Mouse (Mus musculus) heart, embryonic 11.5 days (tissue): Measurements from ENCODE around the gene Ccser1. TPM values are rescaled to one million over a fixed set of nuclear protein-coding genes. Genes with fewer than 3 reads are reported as not detected.
A peak's percentile ranks its signal among the peaks of the same experiment; 100 is the strongest.

Experiments used
- ATAC-seq: fragments of 200-750 bp; cut with Nextera tagmentation; replicated peaks from 2 replicates; pipeline ENCODE4 v1.8.0; 2017; ENCODE audit warnings: moderate library complexity; ENCODE audit not compliant: insufficient number of reproducible peaks, low FRiP score, low TSS enrichment
- H3K27ac ChIP-seq: fragments of 300-500 bp; sonication (generic); 2 replicates; pipeline ENCODE4 v1.5.1; 2014; ENCODE audit warnings: mild to moderate bottlenecking, low read depth, low read length
- H3K27me3 ChIP-seq: fragments of 300-500 bp; sonication (generic); 2 replicates; pipeline ENCODE4 v1.6.1; 2014; ENCODE audit warnings: mild to moderate bottlenecking, low read length, mixed read lengths; ENCODE audit not compliant: control insufficient read depth, insufficient read depth
- H3K36me3 ChIP-seq: fragments of 300-500 bp; sonication (generic); 2 replicates; pipeline ENCODE4 v1.6.1; 2014; ENCODE audit warnings: mild to moderate bottlenecking, low read length, moderate library complexity, mixed read lengths; ENCODE audit not compliant: control insufficient read depth, insufficient read depth
- H3K4me1 ChIP-seq: fragments of 300-500 bp; sonication (generic); 2 replicates; pipeline ENCODE4 v1.6.1; 2014; ENCODE audit warnings: low read length; ENCODE audit not compliant: control insufficient read depth, insufficient read depth
- H3K4me2 ChIP-seq: fragments of 300-500 bp; sonication (generic); 2 replicates; pipeline ENCODE4 v1.6.1; 2014; ENCODE audit warnings: mild to moderate bottlenecking, moderate library complexity
- H3K4me3 ChIP-seq: fragments of 300-500 bp; sonication (generic); 2 replicates; pipeline ENCODE4 v1.5.1; 2014; ENCODE audit warnings: low read depth, low read length
- H3K9ac ChIP-seq: fragments of 300-500 bp; sonication (generic); 2 replicates; pipeline ENCODE4 v1.6.1; 2014; ENCODE audit warnings: mild to moderate bottlenecking, low read depth, low read length, moderate library complexity
- H3K9me3 ChIP-seq: fragments of 300-500 bp; sonication (generic); replicated peaks from 2 replicates; pipeline ENCODE4 v1.6.1; 2016; ENCODE audit warnings: low read length; ENCODE audit not compliant: control insufficient read depth
- WGBS: fragments of 180-500 bp; shearing (Covaris S2); extraction: QIAGEN DNeasy Blood & Tissue Kit; methylation state at CpG from one replicate; pipeline ENCODE4 v1.1.7; 2014; ENCODE audit not compliant: insufficient replicate concordance; 5-methylcytosine and 5-hydroxymethylcytosine counted together
- polyA plus RNA-seq: library from polyadenylated mRNA; unstranded; fragments of >200 nt; fragmentation: Nextera tagmentation; extraction: Ambion mirVana; gene quantifications from 2 replicates; pipeline ENCODE4 v1.2.1, GENCODE M21; 2014

The Ccser1 gene
- polyA plus RNA-seq, 1 experiment from 2014 or later, result 1.6 TPM

GRCm38 (mm10) chr6:62367802-62368201 lies 1187.7 kb downstream of the Ccser1 start:
- Histone ChIP-seq H3K36me3 (no peaks in the 10 kb centered on the region), H3K4me3 (no peak overlapping the region), H3K9me3 (no peaks in the 10 kb centered on the region), H3K27ac (peak overlapping the region; percentile 83), H3K27me3 (no peaks in the 10 kb centered on the region), H3K4me2 (no peak overlapping the region), H3K4me1 (no peaks in the 10 kb centered on the region), H3K9ac (no peak overlapping the region)
- 0 out of 2 replicates have a peak, but pooled peaks have one; percentile 31 for ATAC-seq
- 51% methylated on average over 2 of the region's 2 CpGs for WGBS
